Mouse (Mus musculus) regulatory T cell (primary cell): Measurements from ENCODE around the gene Scfd2.

Source experiments
- in situ Hi-C: fragments of 300-600 bp; cut with MboI, MseI; formaldehyde crosslinking; loops from one replicate; pipeline ENCODE4 v1.15.1; 2025; ENCODE audit warnings: high pct_unique_total_duplicates

Gene Scfd2

DNA sequence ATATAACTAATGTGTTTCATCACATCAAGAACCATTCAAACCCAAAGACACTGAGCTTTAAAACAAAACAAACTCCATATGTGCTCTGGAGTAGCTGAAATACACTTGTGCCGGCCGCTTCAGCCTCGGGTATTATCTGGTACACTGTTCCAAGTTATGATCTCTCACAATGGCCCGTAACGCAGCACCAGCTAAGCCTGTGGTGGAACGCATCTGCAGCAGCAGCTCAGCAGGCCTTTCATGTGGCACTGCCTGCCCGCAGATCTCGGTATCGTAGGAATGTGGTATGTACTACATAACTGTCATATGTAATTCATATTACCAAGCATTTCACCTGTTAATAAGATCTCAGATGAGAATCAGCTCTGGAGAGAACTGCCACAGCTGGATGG, 164.9 kb downstream of the Scfd2 start:
- in situ Hi-C loops: no loop called here

GRCm38 (mm10) chr5:74365984-74366709, 165.4 kb downstream of the Scfd2 start:
- in situ Hi-C loops: no loop called here

- in situ Hi-C loops: no loop called here
These were observed 166.2 kb downstream of the Scfd2 start for GRCm38 (mm10) chr5:74365408-74365807.

GRCm38 (mm10) chr5:74363296-74363695, 168.3 kb downstream of the Scfd2 start:
- in situ Hi-C loops: no loop called here

DNA sequence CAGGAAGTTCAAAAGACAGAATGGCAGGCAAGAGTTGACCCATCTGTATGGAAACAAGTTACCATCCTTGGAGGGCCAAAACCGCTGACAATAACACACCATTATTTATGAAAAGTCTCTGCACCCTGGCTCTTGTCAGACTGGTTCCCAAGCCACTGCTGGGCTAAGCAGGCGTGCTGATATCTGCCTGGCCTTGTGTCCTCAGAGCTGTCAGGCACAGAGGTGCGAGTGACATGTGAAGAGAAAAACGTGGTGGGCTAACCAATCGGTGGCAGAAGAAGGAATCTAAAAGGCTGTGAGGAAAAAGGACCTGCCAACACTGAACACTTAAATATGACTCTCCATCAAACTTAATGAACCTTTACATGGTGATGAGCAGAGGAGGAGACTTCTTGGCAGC, 170.0 kb downstream of the Scfd2 start:
- in situ Hi-C loops: no loop called here

DNA sequence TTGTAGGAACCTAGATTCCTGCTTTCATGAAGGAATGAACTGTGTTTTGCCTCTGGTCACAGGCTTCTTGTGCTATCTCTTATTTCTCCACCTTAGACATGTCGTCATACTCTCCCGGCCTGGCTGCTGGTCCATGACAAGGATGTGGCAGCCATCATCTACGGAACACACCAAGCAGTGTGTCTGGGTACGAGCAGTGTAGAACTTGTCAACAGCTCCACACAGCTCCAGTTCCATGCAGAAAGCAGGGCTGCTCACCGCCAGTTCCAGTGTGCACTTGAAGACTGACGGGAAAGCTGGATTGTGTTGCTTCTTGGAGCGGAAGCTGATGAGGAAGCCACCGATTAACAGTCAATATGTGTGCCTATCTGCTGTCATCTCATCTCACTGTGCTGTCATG, 173.5 kb downstream of the Scfd2 start:
- in situ Hi-C loops: no loop called here

- in situ Hi-C loops: no loop called here
These were observed 176.0 kb downstream of the Scfd2 start for GRCm38 (mm10) chr5:74355416-74356177.

- in situ Hi-C loops: no loop called here
These were observed 180.7 kb downstream of the Scfd2 start for GRCm38 (mm10) chr5:74350909-74351308.

- in situ Hi-C loops: no loop called here
These were observed 183.3 kb downstream of the Scfd2 start for GRCm38 (mm10) chr5:74348079-74348870.

GRCm38 (mm10) chr5:74343045-74343444, 188.5 kb downstream of the Scfd2 start:
- in situ Hi-C loops: no loop called here

- in situ Hi-C loops: no loop called here
These were observed 189.0 kb downstream of the Scfd2 start for GRCm38 (mm10) chr5:74342557-74342956.

DNA sequence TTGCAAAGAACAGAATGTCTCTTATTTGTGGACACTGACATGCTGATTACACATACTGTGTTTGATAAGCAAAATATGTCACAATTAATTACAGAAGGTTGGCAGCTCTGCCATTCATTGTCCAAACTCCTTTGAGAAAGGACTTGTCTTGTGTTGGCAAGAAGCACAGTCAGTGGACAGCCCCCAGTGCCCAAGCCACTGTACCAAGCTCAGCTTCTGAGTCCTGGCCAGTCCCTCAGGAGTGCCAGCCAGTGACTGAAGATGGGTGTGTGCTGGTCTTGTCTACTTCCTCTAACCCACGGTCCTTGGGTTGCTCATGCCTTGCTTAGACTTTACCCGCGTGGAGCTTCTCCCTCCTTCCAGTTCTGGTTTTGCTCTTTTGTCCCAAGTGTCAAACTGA, 194.1 kb downstream of the Scfd2 start:
- in situ Hi-C loops: no loop called here

GRCm38 (mm10) chr5:74336780-74337179, 194.8 kb downstream of the Scfd2 start:
- in situ Hi-C loops: no loop called here

DNA sequence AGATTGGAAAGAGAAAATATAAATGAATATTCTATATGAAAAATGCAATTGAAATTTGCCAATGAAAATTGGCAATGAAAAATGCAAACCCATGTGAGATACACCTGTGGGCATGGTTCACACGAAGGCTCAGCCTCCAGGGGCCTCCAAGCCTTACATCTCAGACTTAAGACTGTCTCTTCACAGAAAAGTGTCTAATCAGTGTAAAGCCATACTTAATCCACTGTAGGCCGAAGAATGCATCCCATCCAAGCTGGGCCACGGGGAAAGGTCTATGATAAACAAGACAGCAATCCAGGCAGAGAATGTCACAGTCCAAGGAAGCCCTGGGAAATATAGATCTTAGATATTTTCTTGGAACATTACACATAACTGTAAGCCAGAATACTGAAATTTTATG, 198.3 kb downstream of the Scfd2 start:
- in situ Hi-C loops: no loop called here

- in situ Hi-C loops: no loop called here
These were observed 205.3 kb downstream of the Scfd2 start for GRCm38 (mm10) chr5:74326228-74326627.

DNA sequence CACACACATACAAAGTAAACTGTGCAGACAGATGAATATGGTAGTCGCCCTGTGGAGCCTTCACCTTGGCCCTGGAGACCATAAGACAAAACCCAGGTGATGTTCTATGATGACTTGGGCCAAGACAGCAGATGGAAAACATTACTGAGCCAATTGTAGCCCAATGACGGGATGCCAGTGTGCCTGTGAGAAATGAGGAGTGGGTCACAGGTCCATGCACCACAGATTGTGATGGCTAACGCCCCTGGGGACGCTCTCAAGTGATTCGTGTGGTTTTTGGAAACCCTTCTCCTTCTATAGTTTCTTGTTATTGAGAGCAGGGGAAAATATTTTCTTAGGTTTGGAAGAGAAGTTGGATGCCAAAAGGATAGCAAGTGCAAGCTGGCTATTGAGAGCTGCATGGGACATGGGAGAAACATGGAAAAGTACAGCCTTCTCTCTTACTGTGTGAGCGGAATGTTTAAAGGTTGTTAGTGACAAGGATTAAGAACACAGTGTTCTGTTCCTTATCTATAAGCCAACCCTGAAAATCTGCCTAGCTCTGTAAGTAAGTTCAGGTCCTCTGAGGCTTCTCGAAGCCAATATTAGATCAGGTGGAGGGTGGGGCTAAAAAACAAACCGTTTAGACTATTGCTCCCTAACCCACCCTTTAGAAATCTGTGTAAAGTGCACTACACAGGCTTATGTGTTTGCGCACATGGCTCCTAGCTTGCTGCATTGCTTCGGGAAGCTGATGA, 210.4 kb downstream of the Scfd2 start:
- in situ Hi-C loops: no loop called here

- in situ Hi-C loops: loop anchor here (10.0 kb wide), 2 partner anchors 235 to 845 kb away; no protein-coding TSS in a partner anchor
These were observed 212.0 kb downstream of the Scfd2 start for GRCm38 (mm10) chr5:74319551-74319950.

DNA sequence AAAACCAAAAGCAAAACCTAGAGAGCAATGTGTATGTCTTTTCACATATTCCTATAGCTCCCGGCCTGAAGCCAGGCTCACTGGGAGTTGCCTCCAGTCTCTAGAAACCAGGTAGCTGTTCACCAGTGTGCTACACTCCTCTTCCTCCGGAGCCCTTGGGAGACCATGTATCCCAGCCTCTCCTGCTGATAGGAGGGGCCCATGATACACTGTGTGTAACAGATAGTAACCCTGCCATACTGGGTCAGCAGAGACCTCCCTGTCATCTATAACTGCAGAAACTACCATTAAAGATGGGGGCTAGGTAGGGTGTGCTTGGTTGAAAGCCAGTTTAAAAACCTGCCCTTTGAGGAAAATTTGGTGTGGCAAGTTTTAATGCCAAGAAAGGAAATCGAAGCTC, 214.4 kb downstream of the Scfd2 start:
- in situ Hi-C loops: loop anchor here (10.0 kb wide), 2 partner anchors 238 to 848 kb away; no protein-coding TSS in a partner anchor

DNA sequence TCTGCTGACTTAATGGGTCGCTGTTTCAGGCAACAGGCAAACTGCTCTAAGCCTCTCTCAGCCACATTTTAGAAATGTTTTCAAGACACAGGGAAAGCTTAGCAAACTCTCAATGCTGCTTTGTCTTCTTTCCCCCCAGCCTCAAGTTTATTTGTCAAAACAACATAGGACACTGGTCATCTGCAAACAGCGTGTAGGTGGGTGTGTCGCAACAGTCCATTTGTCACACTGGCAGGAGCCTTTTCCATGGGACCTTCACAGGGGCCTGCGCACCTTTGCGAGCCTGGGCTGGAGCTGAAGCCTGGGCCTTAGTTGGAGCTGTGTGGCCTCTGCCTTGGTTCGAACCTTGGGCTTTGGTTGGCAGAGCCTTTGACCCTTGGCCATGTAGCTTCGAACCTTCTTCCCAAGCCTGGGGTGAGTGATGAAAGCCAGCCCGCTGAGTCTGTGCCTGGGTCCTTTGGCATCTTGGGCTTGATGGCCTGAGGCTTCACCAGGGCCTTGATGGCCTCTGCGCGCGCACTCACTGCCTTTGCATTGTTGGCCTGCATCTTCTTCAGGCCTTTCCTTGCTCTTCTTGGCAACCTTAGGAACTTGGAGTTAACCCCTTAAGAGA, 215.1 kb downstream of the Scfd2 start:
- in situ Hi-C loops: loop anchor here (10.0 kb wide), 2 partner anchors 238 to 848 kb away; no protein-coding TSS in a partner anchor

DNA sequence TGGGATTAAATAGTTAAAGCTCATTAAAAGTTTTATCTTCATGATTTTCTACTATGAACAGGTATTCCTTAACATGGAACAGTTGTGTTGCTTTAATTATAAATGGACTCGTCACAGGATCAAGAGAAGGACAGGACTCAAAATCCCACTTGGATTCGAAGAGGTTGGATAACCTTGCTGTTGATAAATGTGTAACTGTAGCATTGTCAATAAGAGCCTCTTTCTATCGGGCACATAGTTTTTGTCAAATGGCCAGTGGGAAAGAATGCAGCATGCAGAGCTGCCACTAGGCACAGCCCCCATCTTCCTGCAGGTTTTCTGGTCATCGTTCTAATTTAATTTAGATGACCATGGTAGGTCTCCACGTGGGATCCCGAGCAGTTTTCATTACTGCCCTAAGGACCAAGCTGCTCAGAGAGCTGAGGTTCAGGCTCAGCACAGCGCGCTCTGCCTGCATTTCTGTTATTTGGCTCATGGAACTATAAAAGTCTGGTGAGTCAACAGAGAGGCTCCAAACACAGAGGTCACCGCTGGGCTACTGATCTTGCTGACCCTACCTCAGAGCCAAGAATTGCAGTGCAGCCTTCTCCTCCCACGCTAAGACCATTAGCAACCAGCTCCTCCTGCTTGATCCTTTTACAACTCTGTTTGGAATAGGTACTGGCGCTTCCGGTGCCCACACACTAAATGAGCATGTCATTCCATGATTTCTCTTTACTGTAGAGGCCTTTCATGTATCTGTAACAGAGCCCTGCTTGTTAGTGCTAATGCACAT, 215.9 kb downstream of the Scfd2 start:
- in situ Hi-C loops: loop anchor here (10.0 kb wide), 2 partner anchors 239 to 849 kb away; no protein-coding TSS in a partner anchor
